Mouse (Mus musculus) MEL (cell line): ENCODE data around the gene Wdr38. TPM values are rescaled to one million over a fixed set of nuclear protein-coding genes. Genes with fewer than 3 reads are reported as not detected.

Experiments used
- DNase-seq: peaks from one replicate; pipeline ENCODE4 v3.0.0; 2011; ENCODE audit warnings: low read depth, low spot score
- H3K27ac ChIP-seq: 2 replicates; pipeline ENCODE4 v1.5.1; 2012; ENCODE audit warnings: low read depth, mild to moderate bottlenecking, control low read depth, low read length, moderate library complexity; ENCODE audit not compliant: control insufficient read depth
- H3K27me3 ChIP-seq, 2 experiments: fragments of 150-350 bp in 1 of 2; sonication (generic) in 1 of 2; 2 replicates each; pipeline ENCODE4 v1.6.1; 2012; ENCODE audit warnings: low read length in 2 of 2, mild to moderate bottlenecking in 2 of 2, improper control_type of control experiment in 1 of 2, moderate library complexity in 1 of 2; ENCODE audit not compliant: insufficient read depth in 2 of 2, control insufficient read depth in 1 of 2
- H3K36me3 ChIP-seq, 2 experiments: 2 replicates each; pipeline ENCODE4 v1.6.1; 2012 to 2014; ENCODE audit warnings: low read length in 2 of 2, improper control_type of control experiment in 1 of 2, inconsistent platforms in 1 of 2, mild to moderate bottlenecking in 1 of 2; ENCODE audit not compliant: insufficient read depth in 2 of 2, control insufficient read depth in 1 of 2
- H3K4me1 ChIP-seq, 2 experiments: fragments of 150-350 bp in 1 of 2; sonication (generic) in 1 of 2; 2 replicates each; pipeline ENCODE4 v1.6.1; 2012; ENCODE audit warnings: low read length in 2 of 2, improper control_type of control experiment in 1 of 2, mild to moderate bottlenecking in 1 of 2; ENCODE audit not compliant: insufficient read depth in 2 of 2, control insufficient read depth in 1 of 2
- H3K4me3 ChIP-seq, 2 experiments: fragments of 150-350 bp in 1 of 2; sonication (generic) in 1 of 2; 2 replicates each; pipeline ENCODE4 v1.5.1; 2012; ENCODE audit warnings: low read depth in 2 of 2, low read length in 2 of 2, mild to moderate bottlenecking in 2 of 2, moderate library complexity in 2 of 2, control low read depth in 1 of 2, improper control_type of control experiment in 1 of 2; ENCODE audit not compliant: control insufficient read depth in 1 of 2, insufficient read depth in 1 of 2
- H3K79me2 ChIP-seq: 2 replicates; pipeline ENCODE4 v1.6.1; 2012; ENCODE audit warnings: mild to moderate bottlenecking, low read length, moderate library complexity; ENCODE audit not compliant: control insufficient read depth, poor library complexity, insufficient read depth
- H3K9ac ChIP-seq: 2 replicates; pipeline ENCODE4 v1.6.1; 2012; ENCODE audit warnings: low read depth, mild to moderate bottlenecking, control low read depth, low read length, moderate library complexity; ENCODE audit not compliant: control insufficient read depth, poor library complexity, severe bottlenecking
- H3K9me3 ChIP-seq: fragments of 150-350 bp; sonication (generic); replicated peaks from 2 replicates; pipeline ENCODE4 v1.6.1; 2012; ENCODE audit warnings: mild to moderate bottlenecking, low read length, improper control_type of control experiment, moderate library complexity; ENCODE audit not compliant: insufficient read depth
- BHLHE40 ChIP-seq: IDR thresholded peaks from 2 replicates; pipeline ENCODE4 v1.6.1; 2012; ENCODE audit warnings: low read depth, mild to moderate bottlenecking, inconsistent platforms, low read length, improper control_type of control experiment, borderline replicate concordance
- CHD1 ChIP-seq: IDR thresholded peaks from 2 replicates; pipeline ENCODE4 v1.6.1; 2012; ENCODE audit warnings: low read depth, mild to moderate bottlenecking, inconsistent platforms, low read length, improper control_type of control experiment
- CTCF ChIP-seq, 3 experiments: IDR thresholded peaks in 2 of 3; conservative IDR thresholded peaks in 1 of 3; 2 replicates each; pipeline ENCODE4 v1.5.1; 2011 to 2012; ENCODE audit warnings: low read length in 3 of 3, low read depth in 2 of 3, mild to moderate bottlenecking in 2 of 3, improper control_type of control experiment in 1 of 3, inconsistent platforms in 1 of 3, mixed read lengths in 1 of 3, moderate library complexity in 1 of 3; ENCODE audit not compliant: control insufficient read depth in 1 of 3, insufficient read depth in 1 of 3, poor library complexity in 1 of 3, severe bottlenecking in 1 of 3
- E2F4 ChIP-seq: IDR thresholded peaks from 2 replicates; pipeline ENCODE4 v1.6.1; 2011; ENCODE audit warnings: low read depth, low read length, improper control_type of control experiment, borderline replicate concordance
- EP300 ChIP-seq, 2 experiments: IDR thresholded peaks; 2 replicates each; pipeline ENCODE4 v1.6.1; 2011; ENCODE audit warnings: improper control_type of control experiment in 2 of 2, low read length in 2 of 2, low read depth in 1 of 2, mild to moderate bottlenecking in 1 of 2
- GATA1 ChIP-seq: IDR thresholded peaks from 2 replicates; pipeline ENCODE4 v1.6.1; 2011; ENCODE audit warnings: low read depth, low read length, improper control_type of control experiment
- HCFC1 ChIP-seq: IDR thresholded peaks from 2 replicates; pipeline ENCODE4 v1.6.1; 2012; ENCODE audit warnings: low read depth, mild to moderate bottlenecking, inconsistent platforms, low read length, improper control_type of control experiment, moderate library complexity
- MAFK ChIP-seq: IDR thresholded peaks from 2 replicates; pipeline ENCODE4 v1.6.1; 2011; ENCODE audit warnings: low read depth, mild to moderate bottlenecking, low read length, improper control_type of control experiment, borderline replicate concordance
- MAX ChIP-seq: IDR thresholded peaks from 2 replicates; pipeline ENCODE4 v1.6.1; 2011; ENCODE audit warnings: low read length, improper control_type of control experiment
- MAZ ChIP-seq: IDR thresholded peaks from 2 replicates; pipeline ENCODE4 v1.6.1; 2012; ENCODE audit warnings: low read depth, mild to moderate bottlenecking, inconsistent platforms, low read length, improper control_type of control experiment
- MEF2A ChIP-seq: IDR thresholded peaks from 2 replicates; pipeline ENCODE4 v1.6.1; 2014; ENCODE audit warnings: low read depth, mild to moderate bottlenecking, inconsistent platforms, low read length, improper control_type of control experiment; ENCODE audit not compliant: poor library complexity, insufficient replicate concordance, severe bottlenecking; ENCODE audit errors: extremely low read depth
- MXI1 ChIP-seq: IDR thresholded peaks from 2 replicates; pipeline ENCODE4 v1.6.1; 2011; ENCODE audit warnings: mild to moderate bottlenecking, low read depth, low read length, improper control_type of control experiment
- MYC ChIP-seq: IDR thresholded peaks from 2 replicates; pipeline ENCODE4 v1.6.1; 2011; ENCODE audit warnings: low read depth, mild to moderate bottlenecking, low read length, improper control_type of control experiment, moderate library complexity
- POLR2A ChIP-seq, 2 experiments: IDR thresholded peaks; 2 replicates each; pipeline ENCODE4 v1.6.1; 2011 to 2012; ENCODE audit warnings: low read length in 2 of 2, mild to moderate bottlenecking in 2 of 2, control low read depth in 1 of 2, improper control_type of control experiment in 1 of 2, low read depth in 1 of 2, moderate library complexity in 1 of 2; ENCODE audit not compliant: control insufficient read depth in 1 of 2, insufficient read depth in 1 of 2, poor library complexity in 1 of 2
- POLR2AphosphoS2 ChIP-seq: IDR thresholded peaks from 2 replicates; pipeline ENCODE4 v1.6.1; 2011; ENCODE audit warnings: low read length, improper control_type of control experiment
- RAD21 ChIP-seq: IDR thresholded peaks from 2 replicates; pipeline ENCODE4 v1.6.1; 2011; ENCODE audit warnings: mild to moderate bottlenecking, low read depth, low read length, improper control_type of control experiment
- RCOR1 ChIP-seq: IDR thresholded peaks from 2 replicates; pipeline ENCODE4 v1.6.1; 2012; ENCODE audit warnings: low read depth, mild to moderate bottlenecking, inconsistent platforms, low read length, improper control_type of control experiment
- TAL1 ChIP-seq: IDR thresholded peaks from 2 replicates; pipeline ENCODE4 v1.6.1; 2012; ENCODE audit warnings: mild to moderate bottlenecking, inconsistent platforms, low read length, moderate library complexity, mixed read lengths
- TBP ChIP-seq: IDR thresholded peaks from 2 replicates; pipeline ENCODE4 v1.8.0; 2011; ENCODE audit warnings: low read depth, low read length, improper control_type of control experiment
- TCF12 ChIP-seq: IDR thresholded peaks from 2 replicates; pipeline ENCODE4 v1.6.1; 2014; ENCODE audit warnings: low read depth, mild to moderate bottlenecking, inconsistent platforms, low read length, improper control_type of control experiment, moderate library complexity
- USF2 ChIP-seq, 2 experiments: IDR thresholded peaks; 2 replicates each; pipeline ENCODE4 v1.6.1; 2011 to 2012; ENCODE audit warnings: improper control_type of control experiment in 2 of 2, low read length in 2 of 2, borderline replicate concordance in 1 of 2, inconsistent platforms in 1 of 2, low read depth in 1 of 2, mild to moderate bottlenecking in 1 of 2; ENCODE audit not compliant: insufficient read depth in 1 of 2
- ZKSCAN1 ChIP-seq: IDR thresholded peaks from 2 replicates; pipeline ENCODE4 v1.6.1; 2012; ENCODE audit warnings: low read depth, mild to moderate bottlenecking, inconsistent platforms, low read length, improper control_type of control experiment, moderate library complexity
- ZMIZ1 ChIP-seq: IDR thresholded peaks from 2 replicates; pipeline ENCODE4 v1.6.1; 2012; ENCODE audit warnings: low read depth, mild to moderate bottlenecking, inconsistent platforms, low read length, improper control_type of control experiment, moderate library complexity
- polyA plus RNA-seq, 2 experiments: library from polyadenylated mRNA; stranded (reverse) in 1 of 2; unstranded in 1 of 2; fragments of >175 nt in 1 of 2; fragments of >200 nt in 1 of 2; gene quantifications; 2 replicates each; pipeline versions ENCODE4 v1.2.1 to v1.2.4; 2012; ENCODE audit warnings: low replicate concordance in 2 of 2, low read depth in 1 of 2; ENCODE audit not compliant: insufficient read length in 2 of 2, insufficient read depth in 1 of 2, missing spikeins in 1 of 2
- total RNA-seq: library from RNA; depleted of rRNA; stranded (reverse); fragments of 300-350 nt; gene quantifications from 2 replicates; pipeline ENCODE4 v1.2.3, GENCODE M21; 2012

The Wdr38 gene
- total and polyA plus RNA-seq, 3 experiments, result 0.77 to 0.79 TPM; not detected in 1

- TF ChIP-seq POLR2A (IDR thresholded peaks at IDR 0.05; ENCODE audit: control insufficient read depth in 1 of 2, insufficient read depth in 1 of 2, low read depth in 1 of 2, low read length in 2 of 2, poor library complexity in 1 of 2), result no peak
- TF ChIP-seq CTCF (IDR thresholded peaks at IDR 0.05 in 2 of 3, conservative IDR thresholded peaks at IDR 0.05 in 1 of 3; ENCODE audit: control insufficient read depth in 1 of 3, insufficient read depth in 1 of 3, low read depth in 2 of 3, low read length in 3 of 3, poor library complexity in 1 of 3, severe bottlenecking in 1 of 3), result no peak
- no peak for TF ChIP-seq MYC
- no peak for TF ChIP-seq MAFK
- no peak for TF ChIP-seq MXI1
- TF ChIP-seq RCOR1, result no peak
- no peak for TF ChIP-seq CHD1
- peaks cover 0 to 22% of the 10 kb centered on the region in 2 experiments; a peak in 2 of 4 replicates for H3K36me3 ChIP-seq
- H3K27ac ChIP-seq, result no peak overlapping the region
- no peaks in the 10 kb centered on the region for H3K79me2 ChIP-seq
- no peak for DNase-seq
- H3K27me3 ChIP-seq, result no peaks in the 10 kb centered on the region
- H3K4me1 ChIP-seq, result no peaks in the 10 kb centered on the region
- H3K9me3 ChIP-seq, result no peaks in the 10 kb centered on the region
- no peak overlapping the region for H3K9ac ChIP-seq
- H3K4me3 ChIP-seq, result no peak overlapping the region
Measured at GRCm38 (mm10) chr2:39031611-39032010, 34.3 kb downstream of the Wdr38 start.

GRCm38 (mm10) chr2:39040215-39040614 is 42.9 kb downstream of the Wdr38 start:
- Histone ChIP-seq H3K9ac (no peak overlapping the region), H3K36me3 (peaks cover 0 to 19% of the 10 kb centered on the region in 2 experiments; a peak in 2 of 4 replicates), H3K9me3 (no peaks in the 10 kb centered on the region), H3K4me3 (no peak overlapping the region), H3K79me2 (no peaks in the 10 kb centered on the region), H3K4me1 (no peaks in the 10 kb centered on the region), H3K27ac (no peak overlapping the region), H3K27me3 (no peaks in the 10 kb centered on the region)
- TF ChIP-seq TAL1, result no peak
- no peak for TF ChIP-seq RAD21
- no peak for DNase-seq

- Histone ChIP-seq H3K27ac (no peak overlapping the region), H3K4me1 (no peaks in the 10 kb centered on the region), H3K4me3 (no peak overlapping the region), H3K9ac (no peak overlapping the region), H3K36me3 (peaks cover 2 to 18% of the 10 kb centered on the region in 2 experiments; a peak in 2 of 4 replicates), H3K79me2 (no peaks in the 10 kb centered on the region), H3K27me3 (no peaks in the 10 kb centered on the region), H3K9me3 (no peaks in the 10 kb centered on the region)
- no peak for DNase-seq
- TF ChIP-seq MAX (no peak), POLR2AphosphoS2 (no peak), HCFC1 (no peak), USF2 (IDR thresholded peaks at IDR 0.05; ENCODE audit: borderline replicate concordance in 1 of 2, insufficient read depth in 1 of 2, low read depth in 1 of 2, low read length in 2 of 2) (no peak), MYC (no peak), MEF2A (no peak), CTCF (IDR thresholded peaks at IDR 0.05 in 2 of 3, conservative IDR thresholded peaks at IDR 0.05 in 1 of 3; ENCODE audit: control insufficient read depth in 1 of 3, insufficient read depth in 1 of 3, low read depth in 2 of 3, low read length in 3 of 3, poor library complexity in 1 of 3, severe bottlenecking in 1 of 3) (no peak), CHD1 (no peak), RCOR1 (no peak), MAZ (no peak), POLR2A (IDR thresholded peaks at IDR 0.05; ENCODE audit: control insufficient read depth in 1 of 2, insufficient read depth in 1 of 2, low read depth in 1 of 2, low read length in 2 of 2, poor library complexity in 1 of 2) (no peak), BHLHE40 (no peak), EP300 (IDR thresholded peaks at IDR 0.05; ENCODE audit: low read depth in 1 of 2, low read length in 2 of 2) (no peak), MAFK (no peak), ZMIZ1 (no peak), E2F4 (no peak), GATA1 (no peak), TCF12 (no peak), TBP (no peak), ZKSCAN1 (no peak)
Measured at GRCm38 (mm10) chr2:39048515-39048914, 51.2 kb downstream of the Wdr38 start.
